Comparison of ENCODE assay signal across 8 mouse cellular contexts in the genomic region with DNA sequence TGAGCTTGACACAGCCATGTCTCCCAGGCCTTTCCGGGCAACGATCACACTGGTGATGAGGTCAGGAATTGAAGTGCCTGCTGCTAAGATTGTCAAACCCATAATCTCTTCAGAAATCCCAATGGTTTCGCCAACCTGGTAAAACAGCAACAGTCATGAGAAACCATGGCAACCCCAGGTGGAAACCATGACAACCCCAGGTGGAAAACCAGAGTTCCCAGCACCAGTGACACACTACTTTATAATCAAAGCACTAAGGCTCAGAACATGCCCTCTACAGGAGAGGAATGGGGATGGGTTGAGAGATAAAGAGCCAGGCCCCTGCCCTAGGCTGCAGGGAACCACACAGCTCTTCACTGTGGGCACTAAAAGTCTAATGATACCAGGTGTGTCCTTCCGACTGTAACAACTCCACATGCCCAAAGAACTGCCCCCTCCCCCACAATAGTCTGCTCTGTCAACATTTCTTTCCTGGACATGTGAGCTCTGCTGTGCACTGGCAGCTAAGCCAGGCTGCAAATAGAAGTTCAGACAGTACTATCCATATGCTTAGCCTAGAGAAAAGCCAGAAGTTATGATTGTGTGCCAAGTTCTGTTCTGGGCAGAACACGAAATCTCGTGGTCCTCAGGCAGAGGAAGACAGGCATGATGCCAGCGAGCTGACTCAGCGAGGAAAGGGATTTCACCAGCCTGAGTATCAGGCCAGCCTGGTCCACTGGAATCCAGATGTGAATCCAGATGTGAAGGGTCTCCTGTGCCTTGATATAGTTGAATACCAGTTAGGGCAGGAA. TPM values are rescaled to one million over a fixed set of nuclear protein-coding genes. Genes with fewer than 3 reads are reported as not detected.
A peak's percentile ranks its signal among the peaks of the same experiment; 100 is the strongest.
DNase-seq lines count a peak whose midpoint lies in the region; ATAC-seq lines count a peak whose summit lies in the region.

No protein-coding gene starts in this region.

- DNase-seq in heart, adult 18-20 months: peak; percentile 80 to 86
- no peak for DNase-seq in heart, embryonic 10.5 days (ENCODE audit: low spot score)
- peak; percentile 20 for DNase-seq in R1 (ENCODE audit: low read depth, low spot score)
- DNase-seq in intestine, embryonic 14.5 days (ENCODE audit: low spot score): no peak
- no peak for DNase-seq in kidney, adult 11 months
- no peak for DNase-seq in embryo, embryonic 11 days

- 80% methylated on average over 8 of the region's 8 CpGs for WGBS in heart, embryonic 10.5 days
- 74% methylated on average over 8 of the region's 8 CpGs for WGBS in intestine, embryonic 14.5 days
- 66% methylated on average over 8 of the region's 8 CpGs for WGBS in liver, embryonic 16.5 days (ENCODE audit: insufficient replicate concordance)

- no peaks in the 10 kb centered on the region for H3K9me3 ChIP-seq in heart, embryonic 10.5 days
- no peaks in the 10 kb centered on the region for H3K9me3 ChIP-seq in intestine, embryonic 14.5 days (ENCODE audit: control insufficient read depth, low read length)
- H3K9me3 ChIP-seq in liver, embryonic 16.5 days (replicated peaks; ENCODE audit: control insufficient read depth, low read length): no peaks in the 10 kb centered on the region

- H3K27ac ChIP-seq in heart, embryonic 10.5 days: no peak overlapping the region
- H3K27ac ChIP-seq in intestine, embryonic 14.5 days (ENCODE audit: low read depth): no peak overlapping the region
- no peak overlapping the region for H3K27ac ChIP-seq in liver, embryonic 16.5 days (ENCODE audit: low read length)

- H3K4me3 ChIP-seq in heart, embryonic 10.5 days: no peak overlapping the region
- H3K4me3 ChIP-seq in intestine, embryonic 14.5 days (ENCODE audit: low read depth, low read length): no peak overlapping the region
- no peak overlapping the region for H3K4me3 ChIP-seq in liver, embryonic 16.5 days (ENCODE audit: low read depth, low read length)

- no peak overlapping the region for H3K4me2 ChIP-seq in intestine, embryonic 14.5 days (ENCODE audit: low read length)
- H3K4me2 ChIP-seq in liver, embryonic 16.5 days (ENCODE audit: low read depth, low read length): no peak overlapping the region

- no peaks in the 10 kb centered on the region for H3K27me3 ChIP-seq in heart, embryonic 10.5 days (ENCODE audit: insufficient read depth, poor library complexity, severe bottlenecking)
- H3K27me3 ChIP-seq in intestine, embryonic 14.5 days (replicated peaks; ENCODE audit: control insufficient read depth, insufficient read depth, low read length): no peaks in the 10 kb centered on the region
- H3K27me3 ChIP-seq in liver, embryonic 16.5 days (ENCODE audit: control insufficient read depth, insufficient read depth, low read depth, low read length): no peaks in the 10 kb centered on the region

- no peak overlapping the region for H3K9ac ChIP-seq in intestine, embryonic 14.5 days (ENCODE audit: low read length)
- no peak overlapping the region for H3K9ac ChIP-seq in liver, embryonic 16.5 days (ENCODE audit: low read depth, low read length)

- H3K4me1 ChIP-seq in heart, embryonic 10.5 days: peaks cover 16% of the 10 kb centered on the region
- H3K4me1 ChIP-seq in intestine, embryonic 14.5 days (replicated peaks; ENCODE audit: control insufficient read depth, insufficient read depth, low read length): 0 out of 2 replicates have a peak, but pooled peaks cover 4% of the 10 kb centered on the region
- no peaks in the 10 kb centered on the region; the same call in 1 of the 2 replicates for H3K4me1 ChIP-seq in liver, embryonic 16.5 days (ENCODE audit: control insufficient read depth, low read depth, low read length)

- no peaks in the 10 kb centered on the region for H3K36me3 ChIP-seq in heart, embryonic 10.5 days
- no peaks in the 10 kb centered on the region for H3K36me3 ChIP-seq in intestine, embryonic 14.5 days (ENCODE audit: control insufficient read depth, insufficient read depth, low read length)
- H3K36me3 ChIP-seq in liver, embryonic 16.5 days (ENCODE audit: control insufficient read depth, insufficient read depth): peaks cover 11% of the 10 kb centered on the region

- ATAC-seq in erythroid progenitor cell, adult 5-6 weeks (replicated peaks; ENCODE audit: low FRiP score, poor library complexity, severe bottlenecking): 0 out of 2 replicates have a peak, but pooled peaks have one; percentile 12
- peak; percentile 43; the same call in 1 of the 2 replicates for ATAC-seq in intestine, embryonic 14.5 days (replicated peaks; ENCODE audit: low FRiP score, low TSS enrichment, low read depth)
- ATAC-seq in liver, embryonic 16.5 days (ENCODE audit: low read depth): peak; percentile 37; the same call in 1 of the 2 replicates

RNA-seq across cellular contexts. Expression of a gene that starts 25.0 kb away (rescaled TPM):
- under 1 TPM; 0.15 to 0.27 TPM for total RNA-seq in heart, adult 18-20 months (2021)
- 0.08 and 0.09 TPM in 2 replicates for polyA plus RNA-seq in heart, embryonic 10.5 days (2016; fragmentation: Nextera tagmentation; extraction: Ambion mirVana)
- not detected in 2 replicates for total RNA-seq in erythroid progenitor cell, adult 5-6 weeks (2015; ENCODE audit: low replicate concordance)
- total RNA-seq in erythroid progenitor cell, adult 5-6 weeks (2017; ENCODE audit: low replicate concordance): 0.51 TPM in 1 of 2 replicates, not detected in the other
- polyA plus RNA-seq in intestine, embryonic 14.5 days (2014; fragmentation: Nextera tagmentation; extraction: Ambion mirVana): 0.03 and 0.08 TPM in 2 replicates
- 0.05 and 0.07 TPM in 2 replicates for polyA plus RNA-seq in liver, embryonic 16.5 days (2015; fragmentation: Nextera tagmentation; extraction: Ambion mirVana)

RNA-seq across cellular contexts. Expression of a gene that starts 34.3 kb away (rescaled TPM):
- 10 to 100 TPM; 14.2 to 14.5 TPM for total RNA-seq in heart, adult 18-20 months (2021)
- 55.4 and 58.3 TPM in 2 replicates for polyA plus RNA-seq in heart, embryonic 10.5 days (2016; fragmentation: Nextera tagmentation; extraction: Ambion mirVana)
- total RNA-seq in erythroid progenitor cell, adult 5-6 weeks (2015; ENCODE audit: low replicate concordance): 10.5 and 22.7 TPM in 2 replicates
- 8.8 and 11.7 TPM in 2 replicates for total RNA-seq in erythroid progenitor cell, adult 5-6 weeks (2017; ENCODE audit: low replicate concordance)
- polyA plus RNA-seq in intestine, embryonic 14.5 days (2014; fragmentation: Nextera tagmentation; extraction: Ambion mirVana): 57.4 and 64.9 TPM in 2 replicates
- polyA plus RNA-seq in liver, embryonic 16.5 days (2015; fragmentation: Nextera tagmentation; extraction: Ambion mirVana): 19.1 and 20.9 TPM in 2 replicates

Comparison
In these comparisons a context has a peak if more than half of its experiments do, and no peak if none do; other contexts are left out.
1. DNase-seq: peak in heart, adult 18-20 months (2 of 2) and R1 (single experiment); none in heart, embryonic 10.5 days (single experiment), intestine, embryonic 14.5 days (single experiment), kidney, adult 11 months (single experiment) and embryo, embryonic 11 days (single experiment).
2. Peak in every context shown above with its lines, with median percentiles within 50 percentile points of each other: ATAC-seq.